Mouse (Mus musculus): ENCODE results near the gene Abcc4. TPM values are rescaled to one million over a fixed set of nuclear protein-coding genes. Genes with fewer than 3 reads are reported as not detected.

Abcc4 gene
- polyA plus RNA-seq, 1 experiment, result 0.06 TPM

DNA sequence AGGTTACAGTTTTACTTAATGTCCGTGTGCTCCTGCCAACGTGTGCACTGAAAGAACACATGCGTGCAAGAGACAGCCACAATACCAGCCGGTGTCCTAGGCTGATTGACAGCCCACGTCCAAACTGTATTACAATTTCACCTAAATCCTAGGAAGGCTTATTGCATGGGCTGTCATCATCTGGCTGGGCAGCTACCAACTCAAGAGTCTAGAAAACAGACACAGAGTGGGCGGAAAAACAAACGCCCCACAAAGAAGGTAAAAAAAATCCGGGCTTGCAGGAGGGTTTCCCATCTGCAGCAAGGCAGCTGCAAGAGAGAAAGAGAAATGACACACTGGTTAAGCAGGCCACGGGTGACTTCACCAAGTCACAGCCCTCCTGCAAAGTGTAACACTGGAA lies 2.7 kb downstream of the Abcc4 start:
- H3K9me3 ChIP-seq (ENCODE audit: control insufficient read depth, low read length), result no peaks in the 10 kb centered on the region
- no peak overlapping the region for H3K4me3 ChIP-seq (replicated peaks)
- peaks cover 17% of the 10 kb centered on the region for H3K27me3 ChIP-seq (ENCODE audit: control insufficient read depth)
- no peaks in the 10 kb centered on the region for H3K36me3 ChIP-seq (ENCODE audit: control insufficient read depth)
- peaks cover 38% of the 10 kb centered on the region for H3K4me1 ChIP-seq (ENCODE audit: control insufficient read depth)
- TF ChIP-seq TAL1 (IDR thresholded peaks at IDR 0.05; ENCODE audit: low read length) (no peak), GATA1 (IDR thresholded peaks at IDR 0.05; ENCODE audit: low read length) (no peak)

DNA sequence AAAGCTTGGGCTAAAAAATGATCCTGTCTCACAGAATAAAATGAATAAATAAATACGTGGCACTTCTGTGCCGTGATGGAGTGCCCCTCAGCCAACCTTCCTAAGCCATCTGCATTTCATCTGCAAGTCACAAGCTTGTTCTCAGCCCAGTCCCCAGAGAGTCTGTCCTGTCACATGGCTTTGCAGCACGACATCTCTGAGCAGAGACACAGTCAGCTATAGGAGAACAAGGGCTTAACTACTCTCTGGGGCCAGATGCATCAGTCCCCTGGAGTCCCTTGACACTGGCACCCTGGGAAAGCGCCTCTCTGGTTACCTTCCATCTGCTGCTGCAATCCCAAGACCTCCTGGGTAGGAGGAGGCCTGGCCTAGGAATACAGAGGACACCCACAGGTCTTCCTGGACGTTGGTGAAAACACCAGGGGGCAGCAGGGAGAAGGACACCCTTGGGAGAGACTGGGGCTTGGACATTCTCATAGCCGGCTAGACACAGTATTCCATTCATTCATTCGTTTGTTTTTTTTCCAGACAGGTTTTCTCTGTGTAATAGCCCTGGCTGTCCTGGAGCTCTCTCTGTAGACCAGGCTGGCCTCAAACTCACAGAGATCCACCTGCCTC lies 3.9 kb downstream of the Abcc4 start:
- TF ChIP-seq GATA1 (IDR thresholded peaks at IDR 0.05; ENCODE audit: low read length) (no peak), TAL1 (IDR thresholded peaks at IDR 0.05; ENCODE audit: low read length) (no peak)
- peaks cover 16% of the 10 kb centered on the region for H3K27me3 ChIP-seq (ENCODE audit: control insufficient read depth)
- no peak overlapping the region for H3K4me3 ChIP-seq (replicated peaks)
- H3K9me3 ChIP-seq (ENCODE audit: control insufficient read depth, low read length), result no peaks in the 10 kb centered on the region
- H3K36me3 ChIP-seq (ENCODE audit: control insufficient read depth), result no peaks in the 10 kb centered on the region
- peaks cover 37% of the 10 kb centered on the region for H3K4me1 ChIP-seq (ENCODE audit: control insufficient read depth)

DNA sequence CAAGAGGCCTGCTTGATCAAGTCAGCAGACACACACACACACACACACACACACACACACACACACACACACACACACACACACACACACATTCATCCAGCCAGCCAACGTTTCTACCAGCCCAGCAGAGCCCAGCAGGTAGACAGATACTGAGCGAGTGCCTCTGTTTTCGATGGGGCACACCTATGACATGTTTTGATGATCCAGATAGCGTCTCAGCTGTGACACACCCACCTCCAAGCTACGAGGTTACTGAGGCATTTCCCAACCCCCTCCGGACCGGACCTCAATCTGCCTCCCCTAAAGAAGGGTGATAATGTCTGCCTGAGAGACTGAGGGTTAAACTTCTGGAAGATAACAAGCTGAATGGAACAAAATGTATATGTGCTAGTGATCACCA lies 5.4 kb downstream of the Abcc4 start:
- H3K36me3 ChIP-seq (ENCODE audit: control insufficient read depth), result peaks cover 5% of the 10 kb centered on the region
- H3K4me1 ChIP-seq (ENCODE audit: control insufficient read depth), result peaks cover 23% of the 10 kb centered on the region
- no peaks in the 10 kb centered on the region for H3K9me3 ChIP-seq (ENCODE audit: control insufficient read depth, low read length)
- H3K27me3 ChIP-seq (ENCODE audit: control insufficient read depth), result peaks cover 6% of the 10 kb centered on the region
- no peak overlapping the region for H3K4me3 ChIP-seq (replicated peaks)
- no peak for TF ChIP-seq TAL1 (IDR thresholded peaks at IDR 0.05; ENCODE audit: low read length)
- TF ChIP-seq GATA1 (IDR thresholded peaks at IDR 0.05; ENCODE audit: low read length), result no peak

DNA sequence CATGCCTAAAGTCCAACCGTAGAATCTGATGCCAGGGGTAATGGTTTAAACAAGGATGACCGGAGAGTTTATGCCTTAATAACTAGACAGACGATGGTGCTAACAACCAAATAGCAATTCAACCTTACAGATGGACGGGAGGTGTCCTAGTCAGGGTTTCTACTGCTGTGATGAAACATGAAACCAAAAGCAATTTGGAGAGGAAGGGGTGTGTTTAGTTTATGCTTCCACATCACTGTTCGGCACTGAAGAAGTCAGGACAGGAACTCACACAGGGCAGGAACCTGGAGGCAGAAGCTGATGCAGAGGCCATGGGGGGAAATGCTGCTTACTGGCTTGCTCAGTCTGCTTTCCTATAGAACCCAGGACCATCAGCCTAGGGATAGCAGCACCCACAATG lies 6.1 kb downstream of the Abcc4 start:
- Histone ChIP-seq H3K4me3 (replicated peaks) (no peak overlapping the region), H3K4me1 (ENCODE audit: control insufficient read depth) (peaks cover 16% of the 10 kb centered on the region), H3K9me3 (ENCODE audit: control insufficient read depth, low read length) (no peaks in the 10 kb centered on the region), H3K36me3 (ENCODE audit: control insufficient read depth) (peaks cover 6% of the 10 kb centered on the region), H3K27me3 (ENCODE audit: control insufficient read depth) (peaks cover 4% of the 10 kb centered on the region; the same call in 1 of the 2 replicates)
- no peak for TF ChIP-seq GATA1 (IDR thresholded peaks at IDR 0.05; ENCODE audit: low read length)

DNA sequence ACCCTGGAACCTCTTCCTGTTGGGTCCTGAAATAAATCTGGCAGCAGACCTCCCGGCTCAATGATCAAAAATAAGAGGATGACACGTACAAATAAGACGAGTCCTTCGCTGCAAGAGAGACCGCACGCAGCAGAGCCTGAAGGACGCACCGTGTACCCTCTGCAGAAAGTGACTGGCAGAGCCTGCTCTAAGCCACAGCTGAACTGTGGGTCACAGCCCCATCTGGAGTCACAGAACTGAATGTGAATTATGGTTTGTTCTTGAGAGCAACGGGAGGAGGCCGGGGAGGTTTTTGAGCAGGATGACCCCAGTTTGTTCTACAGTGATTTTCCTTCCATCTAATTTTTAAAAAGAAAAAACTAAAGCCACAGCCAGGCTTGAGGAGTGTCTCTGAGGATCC lies 6.5 kb downstream of the Abcc4 start:
- TF ChIP-seq TAL1 (IDR thresholded peaks at IDR 0.05; ENCODE audit: low read length) (no peak), GATA1 (IDR thresholded peaks at IDR 0.05; ENCODE audit: low read length) (no peak)
- peaks cover 6% of the 10 kb centered on the region for H3K36me3 ChIP-seq (ENCODE audit: control insufficient read depth)

DNA sequence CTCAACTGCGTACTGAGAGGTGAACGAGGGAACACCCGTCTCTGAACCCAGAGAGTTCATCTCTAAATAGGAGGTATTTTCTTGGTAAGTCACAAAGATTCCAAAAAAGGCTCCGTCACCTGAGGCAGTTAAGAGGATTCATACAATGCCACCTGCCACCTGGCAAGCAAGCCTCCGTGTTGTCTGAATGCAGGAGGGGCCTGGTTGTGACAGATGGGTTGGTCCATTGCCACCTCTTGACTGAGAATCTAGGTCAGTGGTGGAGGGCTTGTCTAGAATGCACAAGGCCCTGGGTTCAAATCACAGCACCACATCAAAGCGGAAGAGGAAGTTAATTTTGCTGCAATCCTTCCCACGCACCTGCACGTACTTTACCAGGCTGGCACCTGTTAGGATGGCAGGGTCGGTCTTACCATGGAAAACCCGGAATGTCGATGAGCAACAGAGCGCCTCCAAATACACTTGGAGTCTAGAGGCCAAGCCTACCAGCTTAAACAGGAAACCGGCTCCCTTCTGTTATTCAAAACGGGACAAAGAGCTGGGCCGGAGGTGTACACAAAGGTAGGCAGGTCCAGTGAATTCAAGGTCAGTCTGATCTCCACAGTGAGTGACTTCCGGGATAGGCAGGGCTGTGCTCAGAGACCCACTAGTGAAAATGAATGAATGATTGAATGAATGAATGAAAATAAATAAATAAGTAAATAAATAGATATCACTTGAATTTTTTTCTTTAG lies 9.3 kb downstream of the Abcc4 start:
- Histone ChIP-seq H3K27me3 (ENCODE audit: control insufficient read depth) (no peaks in the 10 kb centered on the region), H3K9me3 (ENCODE audit: control insufficient read depth, low read length) (no peaks in the 10 kb centered on the region), H3K36me3 (ENCODE audit: control insufficient read depth) (peaks cover 6% of the 10 kb centered on the region), H3K4me1 (ENCODE audit: control insufficient read depth) (peaks cover 11% of the 10 kb centered on the region), H3K4me3 (replicated peaks) (no peak overlapping the region)
- TF ChIP-seq GATA1 (IDR thresholded peaks at IDR 0.05; ENCODE audit: low read length) (no peak), TAL1 (IDR thresholded peaks at IDR 0.05; ENCODE audit: low read length) (no peak)

More for the DNA sequence above, 6.5 kb downstream of the Abcc4 start:
- peaks cover 3% of the 10 kb centered on the region; the same call in 1 of the 2 replicates for H3K27me3 ChIP-seq (ENCODE audit: control insufficient read depth)
- H3K4me1 ChIP-seq (ENCODE audit: control insufficient read depth), result peaks cover 15% of the 10 kb centered on the region
- H3K4me3 ChIP-seq (replicated peaks), result no peak overlapping the region
- H3K9me3 ChIP-seq (ENCODE audit: control insufficient read depth, low read length), result no peaks in the 10 kb centered on the region

DNA sequence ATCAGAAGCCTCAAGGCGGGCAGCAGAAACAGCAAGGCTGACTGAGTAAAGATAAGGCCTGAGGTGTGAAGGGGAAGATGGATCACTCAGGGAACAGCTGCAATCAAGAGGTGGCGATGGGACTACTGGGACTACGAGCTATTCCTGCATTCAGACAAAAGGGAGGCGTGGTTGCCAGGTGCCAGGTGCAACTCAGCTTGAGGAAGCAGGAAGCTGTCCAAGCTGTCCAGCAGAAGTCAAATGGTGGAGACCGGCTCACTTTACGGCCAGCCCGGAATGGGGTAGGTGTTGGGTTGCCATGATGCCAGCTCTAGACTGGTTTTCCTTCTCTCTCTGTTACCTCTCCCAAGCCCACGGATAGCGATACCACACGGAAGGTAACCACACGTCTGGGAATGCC lies 10.2 kb downstream of the Abcc4 start:
- H3K4me3 ChIP-seq (replicated peaks), result no peak overlapping the region
- no peaks in the 10 kb centered on the region for H3K27me3 ChIP-seq (ENCODE audit: control insufficient read depth)
- TF ChIP-seq TAL1 (IDR thresholded peaks at IDR 0.05; ENCODE audit: low read length) (no peak), GATA1 (IDR thresholded peaks at IDR 0.05; ENCODE audit: low read length) (no peak)
- peaks cover 6% of the 10 kb centered on the region for H3K36me3 ChIP-seq (ENCODE audit: control insufficient read depth)
- H3K9me3 ChIP-seq (ENCODE audit: control insufficient read depth, low read length), result no peaks in the 10 kb centered on the region
- peaks cover 10% of the 10 kb centered on the region for H3K4me1 ChIP-seq (ENCODE audit: control insufficient read depth)

DNA sequence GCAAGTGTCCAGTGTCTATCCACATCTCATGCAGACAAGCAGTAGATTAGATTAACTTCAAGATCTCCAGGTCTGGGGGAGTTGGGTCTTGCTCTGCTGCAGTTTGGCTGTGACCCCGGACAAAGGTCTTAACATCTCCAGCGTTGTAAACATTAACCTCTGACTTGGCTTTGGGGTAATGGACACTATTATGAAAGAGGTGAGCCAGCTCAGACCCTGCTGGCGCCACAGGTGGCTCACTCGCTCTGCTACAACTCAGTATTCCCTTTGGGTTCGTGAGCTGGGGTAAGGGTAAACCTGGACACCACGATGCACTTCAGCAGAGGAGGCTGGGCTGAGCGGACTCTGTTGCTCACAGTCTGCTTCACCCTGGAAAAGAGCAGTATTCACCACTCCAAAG lies 11.7 kb downstream of the Abcc4 start:
- TF ChIP-seq TAL1 (IDR thresholded peaks at IDR 0.05; ENCODE audit: low read length) (no peak), GATA1 (IDR thresholded peaks at IDR 0.05; ENCODE audit: low read length) (no peak)
- H3K27me3 ChIP-seq (ENCODE audit: control insufficient read depth), result no peaks in the 10 kb centered on the region
- H3K36me3 ChIP-seq (ENCODE audit: control insufficient read depth), result peaks cover 6% of the 10 kb centered on the region
- H3K4me1 ChIP-seq (ENCODE audit: control insufficient read depth), result peaks cover 1% of the 10 kb centered on the region; the same call in 1 of the 2 replicates
- no peaks in the 10 kb centered on the region for H3K9me3 ChIP-seq (ENCODE audit: control insufficient read depth, low read length)
- no peak overlapping the region for H3K4me3 ChIP-seq (replicated peaks)

DNA sequence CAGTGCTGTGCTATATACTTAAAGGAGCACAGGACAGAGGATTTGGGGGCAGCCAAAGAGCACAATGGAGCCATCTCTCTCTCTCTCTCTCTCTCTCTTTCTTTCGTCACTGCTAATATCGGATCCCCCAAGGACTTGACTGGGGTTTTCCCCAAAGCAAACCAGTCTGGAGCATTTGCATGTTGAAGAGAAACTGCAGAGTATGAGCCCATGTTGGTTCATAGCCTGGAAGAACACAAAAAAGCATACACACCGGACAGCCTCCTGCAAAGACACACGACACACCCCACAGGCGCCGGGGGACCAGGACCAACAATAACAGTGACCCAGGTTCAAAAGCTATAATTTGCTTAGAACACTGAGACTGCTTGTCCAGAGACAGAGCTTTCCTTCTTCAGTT lies 14.1 kb downstream of the Abcc4 start:
- H3K27me3 ChIP-seq (ENCODE audit: control insufficient read depth), result no peaks in the 10 kb centered on the region
- H3K9me3 ChIP-seq (ENCODE audit: control insufficient read depth, low read length), result no peaks in the 10 kb centered on the region
- H3K36me3 ChIP-seq (ENCODE audit: control insufficient read depth), result peaks cover 6% of the 10 kb centered on the region
- H3K4me1 ChIP-seq (ENCODE audit: control insufficient read depth), result no peaks in the 10 kb centered on the region; the same call in 1 of the 2 replicates
- TF ChIP-seq TAL1 (IDR thresholded peaks at IDR 0.05; ENCODE audit: low read length), result no peak
- TF ChIP-seq GATA1 (IDR thresholded peaks at IDR 0.05; ENCODE audit: low read length), result no peak
- no peak overlapping the region for H3K4me3 ChIP-seq (replicated peaks)

All from erythroblast, embryonic 14.5 days (primary cell).